Mouse (Mus musculus) layer of hippocampus, adult 18-20 months (tissue): ENCODE measurements around the gene Rad1. TPM values are rescaled to one million over a fixed set of nuclear protein-coding genes. Genes with fewer than 3 reads are reported as not detected.
"Not testable (repeated sequence)": the region's sequence is repeated elsewhere in the genome, so short reads cannot be mapped to it uniquely, and the experiment has no call there.

Experiments
- DNase-seq, 2 experiments: peaks; one replicate each; pipeline ENCODE4 v3.0.0; 2022; ENCODE audit warnings: low spot score in 2 of 2
- total RNA-seq, 2 experiments: library from RNA; stranded (reverse); gene quantifications; 2 replicates each; pipeline ENCODE4 v1.2.3; 2021

Rad1 gene
- total RNA-seq, 2 experiments from 2014 or later = 12.5 to 14.5 TPM

DNA sequence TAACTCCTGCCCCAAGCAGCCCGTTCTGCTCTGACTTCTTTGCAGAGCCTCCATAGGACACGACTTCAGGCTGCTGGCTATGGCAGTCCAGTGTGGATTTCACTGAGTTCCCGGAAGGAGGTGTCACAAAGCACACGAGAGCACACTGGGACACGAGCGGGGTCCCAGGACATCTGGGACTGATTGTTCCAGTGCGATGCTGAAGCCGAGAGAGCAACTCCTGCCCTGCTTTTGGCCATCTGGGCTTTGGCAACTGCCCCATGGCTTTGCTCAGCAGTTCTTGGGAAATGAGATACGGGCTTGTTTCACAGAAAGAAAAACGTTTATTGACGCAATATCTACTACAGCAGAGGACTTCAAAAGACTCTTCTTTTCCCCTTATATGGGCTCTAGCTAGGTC is 20.3 kb downstream of the Rad1 start:
- DNase-seq = no peak

DNA sequence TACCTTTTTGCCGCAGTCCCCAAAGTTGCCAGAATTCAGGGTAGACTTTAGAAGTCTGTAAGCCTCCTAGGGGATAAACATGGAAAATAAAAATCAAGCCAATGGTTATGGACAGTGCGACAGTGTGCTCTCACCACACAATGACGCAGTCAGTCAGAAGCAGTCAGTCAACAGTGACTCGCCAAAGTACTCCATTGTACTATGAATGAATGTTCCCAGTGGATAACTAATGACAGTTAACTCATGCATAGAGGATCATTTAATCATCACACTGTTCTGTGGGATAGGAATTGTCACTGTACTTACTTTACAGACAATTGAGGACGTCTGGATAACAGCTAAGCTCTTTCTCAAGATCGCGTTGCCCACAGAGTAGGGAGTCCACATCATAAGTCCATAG is 29.3 kb downstream of the Rad1 start:
- DNase-seq = no peak

GRCm38 (mm10) chr15:10525896-10526295 is 40.1 kb downstream of the Rad1 start:
- DNase-seq = no peak

DNA sequence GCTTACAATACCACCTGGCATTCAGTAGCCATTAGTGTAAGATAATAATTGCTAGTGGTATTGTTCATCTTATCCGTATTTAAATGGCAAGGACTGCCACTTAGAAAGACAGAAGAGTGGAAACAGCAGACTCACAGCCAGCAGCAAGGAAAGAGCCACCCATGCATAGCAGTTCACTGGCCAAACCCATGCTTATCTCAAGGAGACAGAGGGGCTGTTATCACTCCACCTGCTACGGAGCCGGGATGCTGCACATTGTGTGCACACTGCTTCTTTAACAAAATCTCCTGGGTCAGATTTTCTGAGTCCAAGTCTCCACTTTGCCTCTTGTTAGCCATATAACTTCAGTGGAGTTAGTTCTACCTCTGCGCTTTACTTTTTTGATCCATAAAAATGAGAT is 45.5 kb downstream of the Rad1 start:
- no peak for DNase-seq

DNA sequence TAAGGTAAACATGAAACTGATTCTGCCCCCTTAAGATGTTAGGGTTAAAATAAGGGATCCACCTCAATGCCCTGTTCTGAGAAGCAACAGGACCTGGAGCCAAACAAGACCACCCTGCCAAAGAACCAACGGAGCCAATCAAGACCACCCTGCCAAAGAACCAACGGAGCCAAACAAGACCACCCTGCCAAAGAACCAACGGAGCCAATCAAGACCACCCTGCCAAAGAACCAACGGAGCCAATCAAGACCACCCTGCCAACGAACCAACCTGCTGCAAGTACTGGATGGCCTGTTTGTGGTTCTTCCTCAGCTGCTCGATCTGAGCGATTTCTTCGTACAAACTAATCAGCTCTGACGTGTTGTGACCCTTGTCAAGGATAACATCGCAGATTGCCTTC is 47.5 kb downstream of the Rad1 start:
- not testable (repeated sequence) for DNase-seq

GRCm38 (mm10) chr15:10534591-10534990 is 48.8 kb downstream of the Rad1 start:
- no peak for DNase-seq

- DNase-seq = no peak
Measured at GRCm38 (mm10) chr15:10535969-10536368, 50.2 kb downstream of the Rad1 start.

DNA sequence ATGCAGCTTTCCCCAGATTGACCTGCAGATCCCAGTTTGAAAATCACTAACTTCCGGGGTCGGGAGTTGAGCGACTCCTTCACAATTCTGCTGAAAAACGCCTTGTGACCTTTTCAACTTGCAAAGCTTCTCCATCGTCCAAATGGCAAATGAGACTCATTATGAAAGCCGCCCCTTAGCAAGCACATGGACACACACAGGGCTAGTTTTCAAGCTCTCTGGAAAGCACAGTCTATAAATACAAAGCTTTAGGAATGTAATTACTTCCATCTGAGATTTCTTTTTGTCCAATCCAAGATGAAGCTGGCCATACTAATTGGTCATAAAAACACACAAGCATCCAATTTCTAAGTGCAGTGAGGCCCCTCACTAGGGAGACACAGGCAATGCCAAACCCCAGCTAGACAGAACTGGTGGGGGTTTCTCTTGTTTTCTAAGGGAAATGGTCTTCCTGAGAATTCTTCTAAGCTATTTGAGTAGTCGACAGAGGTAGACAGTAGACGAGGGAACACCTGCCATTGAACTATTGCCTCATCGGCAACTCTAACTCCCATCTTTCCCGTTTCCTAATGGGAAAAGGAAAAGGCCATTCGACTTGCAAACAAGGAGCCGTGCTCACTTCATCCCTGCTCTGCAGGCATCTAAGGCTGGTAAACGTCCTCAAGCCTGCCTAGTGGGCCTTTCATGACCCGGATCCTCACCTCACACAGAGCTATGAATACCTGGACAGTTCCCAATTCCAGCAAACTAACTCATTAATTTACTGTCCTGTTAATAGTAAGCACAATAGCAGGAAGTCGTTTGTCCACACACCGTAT is 54.7 kb downstream of the Rad1 start:
- no peak for DNase-seq

Other genes starting within 250 kb of the Rad1 start
- gene Gm21973, start 160.6 kb upstream of the Rad1 start, total RNA-seq = not detected
- gene Agxt2, start 127.5 kb upstream of the Rad1 start, total RNA-seq = not detected
- gene Dnajc21, start 15.5 kb upstream of the Rad1 start, total RNA-seq = 10 to 100 TPM; 23.7 to 26.3 TPM
- 10 to 100 TPM; 18.1 to 26.6 TPM for gene Brix1, start 71 bp upstream of the Rad1 start, total RNA-seq
- not detected for gene Ttc23l, start 72.7 kb downstream of the Rad1 start, total RNA-seq
- gene Rai14, start 228.6 kb downstream of the Rad1 start, total RNA-seq = 1 to 10 TPM; 4.8 to 5.1 TPM